Mouse (Mus musculus) midbrain, embryonic 13.5 days (tissue): ENCODE data around the gene Dhrs11. TPM values are rescaled to one million over a fixed set of nuclear protein-coding genes. Genes with fewer than 3 reads are reported as not detected.
A peak's percentile ranks its signal among the peaks of the same experiment; 100 is the strongest.
"Not testable (repeated sequence)": the region's sequence is repeated elsewhere in the genome, so short reads cannot be mapped to it uniquely, and the experiment has no call there.

Experiments used
- ATAC-seq: fragments of 200-750 bp; cut with Nextera tagmentation; 2 replicates; pipeline ENCODE4 v1.8.0; 2017; ENCODE audit warnings: mild to moderate bottlenecking, moderate TSS enrichment, moderate library complexity
- H3K27ac ChIP-seq: fragments of 300-500 bp; sonication (generic); 2 replicates; pipeline ENCODE4 v1.5.1; 2015; ENCODE audit warnings: inconsistent platforms, mild to moderate bottlenecking, moderate library complexity
- H3K27me3 ChIP-seq: fragments of 300-500 bp; sonication (generic); 2 replicates; pipeline ENCODE4 v1.6.1; 2015; ENCODE audit warnings: mild to moderate bottlenecking, inconsistent platforms
- H3K36me3 ChIP-seq: fragments of 300-500 bp; sonication (generic); 2 replicates; pipeline ENCODE4 v1.6.1; 2015; ENCODE audit warnings: mild to moderate bottlenecking, inconsistent platforms
- H3K4me1 ChIP-seq: fragments of 300-500 bp; sonication (generic); replicated peaks from 2 replicates; pipeline ENCODE4 v1.6.1; 2015; ENCODE audit warnings: inconsistent platforms
- H3K4me2 ChIP-seq: fragments of 300-500 bp; sonication (generic); replicated peaks from 2 replicates; pipeline ENCODE4 v1.6.1; 2015; ENCODE audit warnings: moderate library complexity, mild to moderate bottlenecking, inconsistent platforms
- H3K4me3 ChIP-seq: fragments of 300-500 bp; sonication (generic); replicated peaks from 2 replicates; pipeline ENCODE4 v1.5.1; 2015; ENCODE audit warnings: mild to moderate bottlenecking, inconsistent platforms
- H3K9ac ChIP-seq: fragments of 300-500 bp; sonication (generic); replicated peaks from 2 replicates; pipeline ENCODE4 v1.6.1; 2015; ENCODE audit warnings: mild to moderate bottlenecking, inconsistent platforms
- H3K9me3 ChIP-seq: fragments of 300-500 bp; sonication (generic); 2 replicates; pipeline ENCODE4 v1.6.1; 2016; ENCODE audit warnings: mild to moderate bottlenecking, inconsistent platforms
- WGBS: fragments of 180-500 bp; shearing (Covaris S2); methylation state at CpG from one replicate; pipeline ENCODE4 v1.1.7; 2015; 5-methylcytosine and 5-hydroxymethylcytosine counted together
- polyA plus RNA-seq: library from polyadenylated mRNA; unstranded; fragments of >200 nt; fragmentation: Nextera tagmentation; extraction: Ambion mirVana; gene quantifications from 2 replicates; pipeline ENCODE4 v1.2.1, GENCODE M21; 2015

Dhrs11 gene
- polyA plus RNA-seq, 1 experiment from 2014 or later: 5.2 TPM

DNA sequence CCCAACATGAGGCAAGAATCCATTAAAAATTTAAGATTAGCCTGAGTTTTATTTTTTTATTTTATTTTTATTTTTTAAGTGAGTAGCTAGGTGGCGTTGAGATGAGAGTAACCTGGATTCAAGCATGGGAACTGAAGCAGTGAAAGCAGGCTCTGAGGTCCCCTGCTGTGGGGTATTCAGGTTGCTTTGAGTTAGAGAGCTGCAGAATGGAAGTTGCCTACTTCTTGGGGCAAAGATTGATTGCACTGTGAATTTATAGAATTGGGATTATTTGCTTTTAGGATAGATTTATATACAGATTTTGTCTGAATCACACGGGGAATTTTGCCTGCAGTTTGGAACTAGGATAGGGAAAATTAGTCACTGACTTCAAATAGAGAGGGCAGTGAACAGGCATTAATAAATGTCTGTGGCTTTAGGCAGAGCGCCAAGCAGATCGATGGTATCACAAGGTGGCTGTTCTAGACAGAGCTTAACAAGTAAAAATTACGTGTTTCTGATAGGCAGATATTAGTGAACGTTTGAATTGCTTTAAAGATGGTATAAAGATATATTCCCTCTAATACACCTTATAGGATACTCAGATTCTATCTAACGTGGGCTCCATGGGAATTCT, 18.8 kb upstream of the Dhrs11 start:
- Histone ChIP-seq H3K9ac (no peak overlapping the region), H3K4me1 (no peaks in the 10 kb centered on the region), H3K4me3 (no peak overlapping the region), H3K27ac (no peak overlapping the region), H3K27me3 (no peaks in the 10 kb centered on the region), H3K9me3 (no peaks in the 10 kb centered on the region), H3K4me2 (no peak overlapping the region), H3K36me3 (peaks cover 70% of the 10 kb centered on the region)
- no peak for ATAC-seq
- WGBS: 90% methylated on average over 7 of the region's 7 CpGs

DNA sequence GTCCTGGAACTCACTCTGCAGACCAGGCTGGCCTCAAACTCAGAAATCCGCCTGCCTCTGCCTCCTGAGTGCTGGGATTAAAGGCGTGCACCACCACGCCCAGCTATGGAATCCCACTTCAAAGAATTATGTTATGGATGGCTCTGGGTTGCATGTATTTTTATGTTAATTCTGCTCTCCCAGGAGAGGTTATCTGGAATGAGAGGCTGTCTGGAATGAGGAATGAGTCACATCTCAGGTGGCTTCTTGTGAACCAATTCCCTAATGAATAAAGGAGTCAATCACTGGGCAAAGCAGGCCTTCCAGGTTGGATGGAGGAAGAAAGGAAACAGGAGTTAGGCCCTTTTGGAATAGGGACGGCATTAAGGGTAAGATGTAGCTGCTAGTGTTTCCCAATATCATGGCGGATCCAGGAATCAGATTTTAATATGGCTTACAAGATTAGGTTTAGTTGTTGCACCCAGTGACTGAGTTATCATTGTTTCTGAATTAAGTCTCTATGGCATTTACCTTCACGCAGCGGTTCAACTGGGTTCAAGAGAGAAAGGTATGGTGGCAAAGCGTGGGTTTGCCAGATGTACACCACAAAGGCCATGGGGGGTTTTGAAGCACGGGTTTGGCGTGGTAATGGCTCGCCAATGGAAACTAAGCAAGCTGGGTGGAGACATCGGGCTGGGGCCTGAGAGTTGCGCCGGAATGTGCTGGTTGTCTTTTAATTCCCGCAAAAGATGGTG, 18.1 kb upstream of the Dhrs11 start:
- H3K9me3 ChIP-seq: no peaks in the 10 kb centered on the region
- 97% methylated on average over 15 of the region's 15 CpGs for WGBS
- no peaks in the 10 kb centered on the region for H3K27me3 ChIP-seq
- no peak overlapping the region for H3K4me2 ChIP-seq
- H3K9ac ChIP-seq: no peak overlapping the region
- no peak overlapping the region for H3K27ac ChIP-seq
- no peak overlapping the region for H3K4me3 ChIP-seq
- no peak for ATAC-seq
- no peaks in the 10 kb centered on the region for H3K4me1 ChIP-seq
- peaks cover 65% of the 10 kb centered on the region for H3K36me3 ChIP-seq

DNA sequence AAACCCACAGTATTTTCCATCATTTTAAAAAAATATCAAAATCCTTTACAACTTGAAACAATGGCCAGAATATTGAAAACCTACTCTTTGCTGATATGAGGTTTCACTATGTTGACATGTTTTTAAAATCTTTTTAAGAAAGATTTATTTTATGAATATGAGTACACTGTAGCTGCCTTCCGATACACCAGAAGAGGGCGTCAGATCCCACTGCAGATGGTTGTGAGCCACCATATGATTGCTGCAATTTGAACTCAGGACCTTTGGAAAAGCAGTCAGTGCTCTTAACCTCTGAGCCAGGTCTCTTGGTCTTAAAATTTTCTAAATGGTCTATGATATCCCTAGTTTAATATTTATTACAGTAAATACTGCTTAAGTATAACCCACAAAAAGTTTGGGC, 10.5 kb upstream of the Dhrs11 start:
- no peaks in the 10 kb centered on the region for H3K27me3 ChIP-seq
- H3K27ac ChIP-seq: no peak overlapping the region
- H3K4me2 ChIP-seq: no peak overlapping the region
- 93% methylated on average over 2 of the region's 2 CpGs for WGBS
- no peak overlapping the region for H3K9ac ChIP-seq
- ATAC-seq: no peak
- no peak overlapping the region for H3K4me3 ChIP-seq
- H3K9me3 ChIP-seq: no peaks in the 10 kb centered on the region
- peaks cover 73% of the 10 kb centered on the region for H3K36me3 ChIP-seq
- H3K4me1 ChIP-seq: no peaks in the 10 kb centered on the region

DNA sequence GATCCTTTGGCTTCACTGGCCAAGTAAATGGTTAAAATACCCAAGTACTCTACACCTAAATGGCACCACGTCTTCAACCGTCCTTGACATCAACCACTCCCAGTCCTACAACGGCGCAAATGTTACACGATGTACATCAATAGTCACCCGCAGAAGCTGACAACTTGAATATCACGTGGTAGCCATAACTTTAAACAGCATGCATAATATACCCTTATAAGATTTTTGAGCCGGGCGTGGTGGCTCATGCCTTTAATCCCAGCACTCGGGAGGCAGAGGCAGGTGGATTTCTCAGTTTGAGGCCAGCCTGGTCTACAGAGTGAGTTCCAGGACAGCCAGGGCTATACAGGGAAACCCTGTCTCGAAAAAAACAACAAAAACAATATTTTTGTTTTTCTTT, 701 bp upstream of the Dhrs11 start:
- Histone ChIP-seq H3K4me3 (peak overlapping the region; percentile 64), H3K36me3 (peaks cover 34% of the 10 kb centered on the region), H3K4me2 (peak overlapping the region; percentile 97), H3K27ac (peak overlapping the region; percentile 62; the same call in 1 of the 2 replicates), H3K9ac (peak overlapping the region; percentile 79; the same call in 1 of the 2 replicates), H3K4me1 (peaks cover 16% of the 10 kb centered on the region)
- not testable (repeated sequence) for H3K9me3 ChIP-seq, H3K27me3 ChIP-seq
- WGBS: 79% methylated on average over 11 of the region's 11 CpGs
- 0 out of 2 replicates have a peak, but pooled peaks have one; percentile 2 for ATAC-seq

DNA sequence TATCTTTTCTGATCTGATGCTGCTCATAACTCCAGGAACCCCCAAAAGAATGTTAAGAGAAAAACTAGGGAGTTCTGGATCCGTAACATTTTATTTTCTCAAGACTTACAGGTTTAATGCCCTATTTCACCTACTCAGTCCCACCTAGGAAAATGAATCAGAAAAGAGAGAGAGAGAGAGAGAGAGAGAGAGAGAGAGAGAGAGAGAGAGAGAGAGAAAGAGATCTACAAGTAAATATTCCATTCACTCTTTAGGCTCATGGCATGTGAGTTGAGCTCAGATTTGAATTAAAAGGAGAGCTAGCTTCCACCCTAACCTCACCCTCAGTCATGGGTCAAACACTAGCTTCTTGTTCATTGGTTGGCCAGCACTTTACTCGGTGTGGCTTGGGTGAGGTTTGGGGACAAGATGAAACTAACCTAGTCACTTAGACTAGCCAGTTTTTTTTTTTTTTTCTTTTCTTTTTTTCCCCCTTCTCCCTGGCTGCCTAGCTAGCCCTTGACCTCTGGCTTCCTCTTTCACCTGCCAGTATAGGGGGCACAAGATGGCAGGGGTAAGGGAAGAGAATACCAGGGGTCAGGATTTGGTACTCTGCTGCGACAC, 792 bp downstream of the Dhrs11 start:
- Histone ChIP-seq H3K9me3 (no peaks in the 10 kb centered on the region), H3K4me1 (peaks cover 16% of the 10 kb centered on the region), H3K9ac (peak overlapping the region; percentile 79), H3K36me3 (peaks cover 22% of the 10 kb centered on the region), H3K4me2 (peak overlapping the region; percentile 97), H3K27me3 (no peaks in the 10 kb centered on the region), H3K27ac (no peak overlapping the region), H3K4me3 (peak overlapping the region; percentile 64)
- ATAC-seq: no peak; the same call in 1 of the 2 replicates
- WGBS: 53% methylated on average over 3 of the region's 3 CpGs

DNA sequence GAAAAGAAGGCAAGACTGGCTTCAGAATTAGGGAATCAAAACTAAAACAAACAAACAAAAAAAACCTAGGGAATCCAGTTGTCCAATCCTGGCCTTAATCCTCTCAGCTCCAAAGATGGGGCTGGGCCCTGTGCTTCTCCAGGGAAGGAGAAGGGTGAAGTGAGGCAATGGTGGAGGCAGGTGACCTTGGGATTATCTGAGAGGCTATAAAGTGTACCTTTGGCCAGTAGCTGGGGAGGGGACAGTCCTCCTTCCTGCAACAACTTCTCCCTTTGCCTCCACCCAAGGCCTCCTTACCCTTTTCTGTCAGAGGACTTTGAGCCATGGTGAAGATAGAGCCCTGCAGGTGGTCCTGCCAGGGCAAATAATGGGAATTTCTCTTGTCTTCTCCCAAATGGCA, 1.3 kb downstream of the Dhrs11 start:
- H3K27me3 ChIP-seq: no peaks in the 10 kb centered on the region
- no peak overlapping the region for H3K27ac ChIP-seq
- no peaks in the 10 kb centered on the region for H3K9me3 ChIP-seq
- no peak overlapping the region for H3K9ac ChIP-seq
- peaks cover 16% of the 10 kb centered on the region for H3K4me1 ChIP-seq
- ATAC-seq: no peak
- no peak overlapping the region for H3K4me2 ChIP-seq
- no peak overlapping the region for H3K4me3 ChIP-seq
- peaks cover 17% of the 10 kb centered on the region for H3K36me3 ChIP-seq

DNA sequence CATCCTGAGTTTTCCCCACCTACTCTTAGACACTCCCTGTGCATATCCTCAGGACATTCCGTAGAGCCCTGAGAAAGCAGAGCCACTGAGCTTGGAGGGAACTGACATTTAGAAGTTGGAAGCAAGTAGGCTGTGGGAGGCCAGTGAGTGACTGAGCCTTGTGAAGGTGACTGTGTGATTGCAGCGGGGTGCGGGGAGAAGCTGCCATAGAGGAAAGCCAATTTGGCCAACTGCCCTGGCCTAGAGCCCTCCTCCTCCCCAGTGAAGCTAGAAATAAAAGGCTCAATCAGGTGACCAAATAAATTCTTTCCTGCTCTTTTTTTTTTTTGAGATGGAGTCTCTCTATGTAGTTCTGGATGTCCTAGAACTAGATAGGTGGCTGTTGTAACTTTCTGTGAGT, 2.6 kb downstream of the Dhrs11 start:
- Histone ChIP-seq H3K9ac (no peak overlapping the region), H3K4me3 (no peak overlapping the region), H3K27me3 (no peaks in the 10 kb centered on the region), H3K4me2 (no peak overlapping the region), H3K9me3 (no peaks in the 10 kb centered on the region), H3K36me3 (peaks cover 5% of the 10 kb centered on the region), H3K4me1 (peaks cover 16% of the 10 kb centered on the region), H3K27ac (no peak overlapping the region)
- ATAC-seq: no peak
- 86% methylated on average over 3 of the region's 3 CpGs for WGBS

DNA sequence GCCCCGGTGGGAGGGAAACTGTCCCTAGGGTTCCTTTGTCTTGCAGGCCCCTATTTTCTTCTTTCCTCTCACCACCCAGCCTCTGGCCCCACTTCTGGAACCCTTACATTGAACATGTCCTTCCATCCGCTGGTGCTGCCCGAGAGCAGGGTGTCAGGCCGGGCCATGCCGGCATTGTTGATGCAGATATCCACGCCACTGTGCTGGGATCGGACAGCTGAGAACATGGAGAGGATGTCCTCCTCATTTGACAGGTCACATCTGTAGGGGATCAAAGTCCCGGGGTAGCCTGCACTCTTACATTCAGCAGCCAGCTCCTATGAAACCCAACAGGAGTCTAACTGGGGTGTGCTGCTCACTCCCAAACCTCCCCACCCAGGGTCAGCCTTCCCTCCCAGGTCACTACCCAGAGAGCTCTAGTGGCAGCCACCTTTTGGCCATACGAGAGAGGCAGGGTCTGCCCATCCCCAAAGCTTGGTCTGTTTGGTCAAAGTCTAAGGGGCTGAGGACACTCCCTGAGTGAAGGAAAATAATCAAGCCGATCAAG, 3.5 kb downstream of the Dhrs11 start:
- Histone ChIP-seq H3K4me1 (peaks cover 16% of the 10 kb centered on the region), H3K9me3 (no peaks in the 10 kb centered on the region), H3K27ac (no peak overlapping the region), H3K4me3 (no peak overlapping the region), H3K9ac (no peak overlapping the region), H3K27me3 (no peaks in the 10 kb centered on the region), H3K4me2 (no peak overlapping the region), H3K36me3 (peaks cover 3% of the 10 kb centered on the region; the same call in 1 of the 2 replicates)
- no peak for ATAC-seq
- 90% methylated on average over 10 of the region's 10 CpGs for WGBS

DNA sequence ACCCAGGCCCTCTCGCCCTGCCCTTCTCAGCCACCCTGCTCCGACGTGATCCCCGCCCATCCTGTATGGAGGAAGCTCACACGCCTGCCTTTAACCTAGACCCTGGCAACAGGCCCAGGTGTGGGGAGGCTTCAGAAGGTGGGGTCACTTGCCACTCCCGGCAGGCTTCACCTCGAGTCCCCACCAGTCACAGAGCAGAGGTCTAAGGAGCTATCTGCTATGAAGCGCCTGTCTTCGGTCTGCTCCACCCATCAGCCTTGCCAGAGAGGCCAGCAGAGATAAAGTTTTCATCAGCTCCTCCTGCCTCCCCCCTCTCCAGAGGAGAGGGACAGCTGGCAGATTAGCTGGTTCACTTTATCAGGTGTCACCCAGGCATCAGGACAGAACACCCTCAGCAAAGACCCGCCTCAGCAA, 5.3 kb downstream of the Dhrs11 start:
- no peak overlapping the region; the same call in 1 of the 2 replicates for H3K9ac ChIP-seq
- no peak overlapping the region for H3K4me3 ChIP-seq
- H3K4me2 ChIP-seq: no peak overlapping the region
- no peaks in the 10 kb centered on the region for H3K9me3 ChIP-seq
- H3K4me1 ChIP-seq: peaks cover 12% of the 10 kb centered on the region
- H3K27ac ChIP-seq: no peak overlapping the region
- 66% methylated on average over 10 of the region's 10 CpGs for WGBS
- no peaks in the 10 kb centered on the region for H3K27me3 ChIP-seq
- no peak for ATAC-seq
- no peaks in the 10 kb centered on the region for H3K36me3 ChIP-seq

DNA sequence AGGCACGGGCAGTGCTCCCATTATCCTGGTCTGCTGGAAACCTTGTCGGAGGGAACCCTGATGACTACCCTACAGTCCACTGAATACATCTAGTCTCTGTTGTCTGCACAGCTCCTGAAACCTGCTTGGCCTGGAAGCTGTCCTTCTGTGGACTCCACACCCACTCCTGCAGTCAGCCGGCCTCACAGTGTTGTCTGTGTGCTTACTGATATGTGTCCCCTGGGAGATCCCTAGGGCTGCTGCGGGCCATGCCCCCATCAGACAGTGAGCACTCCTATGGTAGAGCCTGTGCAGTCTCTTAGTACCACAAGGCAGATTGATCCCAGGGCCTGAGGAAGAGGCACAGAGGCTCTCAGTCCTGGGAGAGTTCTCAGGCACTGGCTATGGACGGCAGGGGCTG, 6.3 kb downstream of the Dhrs11 start:
- Histone ChIP-seq H3K27me3 (no peaks in the 10 kb centered on the region), H3K9me3 (no peaks in the 10 kb centered on the region), H3K4me3 (no peak overlapping the region), H3K27ac (no peak overlapping the region), H3K9ac (no peak overlapping the region), H3K4me2 (no peak overlapping the region), H3K4me1 (peaks cover 11% of the 10 kb centered on the region), H3K36me3 (no peaks in the 10 kb centered on the region)
- ATAC-seq: no peak
- WGBS: 90% methylated on average over 5 of the region's 5 CpGs

DNA sequence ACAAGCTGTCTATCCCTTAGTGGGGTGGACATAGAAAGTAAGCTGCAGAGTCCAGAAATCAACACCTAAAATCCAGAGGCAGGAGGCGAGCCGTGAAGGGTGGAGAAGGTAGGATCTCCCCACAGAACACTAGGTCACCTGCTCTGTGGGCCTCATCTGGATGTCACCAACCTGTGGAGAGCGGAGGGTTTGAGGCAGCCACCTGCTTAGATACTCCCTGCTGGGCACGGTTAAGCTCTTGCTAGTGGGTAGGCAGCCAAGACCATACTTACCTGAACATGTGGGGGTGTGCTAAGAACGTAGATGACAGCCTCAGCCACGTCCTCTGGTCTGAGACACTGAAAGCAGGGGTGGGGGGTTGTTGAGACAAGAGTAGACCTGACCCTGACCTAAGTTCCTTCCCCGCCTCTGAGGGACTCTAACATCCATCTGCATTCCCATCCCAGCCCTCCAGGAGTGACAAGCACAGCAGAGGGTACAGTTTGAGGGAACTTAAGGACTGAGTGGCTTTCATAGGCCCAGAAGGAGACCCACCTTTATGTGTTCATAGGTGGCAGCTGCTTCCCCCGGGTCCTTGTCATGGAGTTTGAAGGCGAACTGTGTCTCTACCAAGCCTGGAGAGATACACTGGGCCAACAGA, 7.5 kb downstream of the Dhrs11 start:
- Histone ChIP-seq H3K27ac (no peak overlapping the region), H3K4me2 (no peak overlapping the region), H3K36me3 (no peaks in the 10 kb centered on the region), H3K4me3 (no peak overlapping the region), H3K9ac (no peak overlapping the region), H3K27me3 (no peaks in the 10 kb centered on the region), H3K4me1 (peaks cover 11% of the 10 kb centered on the region), H3K9me3 (no peaks in the 10 kb centered on the region)
- 86% methylated on average over 9 of the region's 9 CpGs for WGBS
- no peak for ATAC-seq
